ENCODE assay signal across 9 mouse cellular contexts in the genomic region with DNA sequence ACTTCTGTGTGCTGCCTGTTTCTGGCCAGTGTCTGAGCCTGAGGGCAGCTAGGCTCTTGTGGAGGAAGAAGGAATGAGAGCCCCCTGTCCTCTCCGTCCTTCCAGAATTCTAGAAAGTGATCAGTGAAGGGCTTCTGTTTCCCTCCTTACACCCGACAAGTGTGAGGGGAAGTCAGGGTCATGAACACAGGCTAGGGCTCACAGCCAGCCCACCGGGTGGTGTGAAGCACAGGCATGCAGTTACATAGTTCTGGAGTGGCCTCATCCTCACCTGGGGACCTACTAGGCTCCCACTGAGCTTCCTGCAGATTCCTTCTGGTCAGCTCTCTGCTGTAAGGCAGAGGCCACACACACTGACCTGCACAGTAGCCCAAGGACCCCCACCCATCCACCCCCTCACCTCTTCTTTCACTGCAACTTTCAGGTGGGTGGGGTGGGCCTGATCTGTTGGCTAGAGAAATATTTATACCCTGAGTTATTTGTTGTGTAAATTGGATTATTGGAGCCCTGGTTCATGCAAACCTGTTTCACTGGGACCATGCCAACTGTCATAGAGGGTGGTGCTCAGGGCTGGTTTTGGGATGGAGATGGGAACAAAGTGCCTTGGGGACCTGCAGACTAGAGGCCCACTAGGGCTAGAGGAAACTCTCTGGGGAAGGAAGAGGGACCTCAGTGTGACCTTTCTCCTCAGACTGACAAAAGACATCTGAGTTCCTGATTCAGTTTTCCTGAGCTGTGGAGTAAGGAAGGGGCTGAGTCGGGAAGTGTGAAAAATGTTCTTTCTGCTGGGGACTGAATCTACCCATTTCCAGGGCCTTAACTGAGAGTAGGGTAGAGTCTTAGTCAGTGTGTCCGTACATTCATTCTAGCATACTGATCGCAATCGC. TPM values are rescaled to one million over a fixed set of nuclear protein-coding genes. Genes with fewer than 3 reads are reported as not detected.
DNase-seq lines count a peak whose midpoint lies in the region; ATAC-seq and TF ChIP-seq lines count a peak whose summit lies in the region.
"Had no signal": no experiment of that assay in that cellular context is flagged by ENCODE, and none has a peak within 500 bp of the region (broad histone marks: within the 10 kb centered on the region; RNA-seq: fewer than 3 reads in every experiment).

No protein-coding gene starts in this region.

- peak overlapping the region; percentile 63 for H3K27ac ChIP-seq in hindbrain, embryonic 10.5 days
- no peak overlapping the region for H3K27ac ChIP-seq in hindbrain, embryonic 14.5 days
- peak overlapping the region; percentile 84 for H3K27ac ChIP-seq in ES-E14 (ENCODE audit: insufficient read depth, low read depth, low read length, poor library complexity, severe bottlenecking)
- peak overlapping the region; percentile 73 for H3K27ac ChIP-seq in embryonic facial prominence, embryonic 13.5 days
- H3K27ac ChIP-seq in liver, embryonic 13.5 days, result 0 out of 2 replicates have a peak overlapping the region, but pooled peaks have one; percentile 15

- H3K4me3 ChIP-seq in hindbrain, embryonic 10.5 days, result no peak overlapping the region
- no peak overlapping the region for H3K4me3 ChIP-seq in hindbrain, embryonic 14.5 days (replicated peaks; ENCODE audit: low read length)
- no peak overlapping the region for H3K4me3 ChIP-seq in ES-E14 (ENCODE audit: insufficient read depth in 1 of 2, low read depth in 1 of 2, low read length in 2 of 2, poor library complexity in 1 of 2, severe bottlenecking in 1 of 2)
- H3K4me3 ChIP-seq in embryonic facial prominence, embryonic 13.5 days, result no peak overlapping the region
- no peak overlapping the region for H3K4me3 ChIP-seq in liver, embryonic 13.5 days (replicated peaks)

- DNase-seq in hindbrain, embryonic 10.5 days (ENCODE audit: low spot score), result no peak
- no peak for DNase-seq in hindbrain, embryonic 14.5 days (ENCODE audit: low spot score)
- DNase-seq in ES-E14 (ENCODE audit: low read depth, low spot score), result no peak
- DNase-seq in liver, embryonic 13.5 days, result no peak
- no peak for DNase-seq in gastrocnemius, postnatal 25 days
- DNase-seq in layer of hippocampus, adult 9-10 months (ENCODE audit: low spot score), result no peak
- DNase-seq in T-cell, adult 2 months (ENCODE audit: low spot score), result no peak

- no peak overlapping the region; the same call in 1 of the 2 replicates for H3K9ac ChIP-seq in hindbrain, embryonic 14.5 days
- H3K9ac ChIP-seq in ES-E14 (ENCODE audit: insufficient read depth, low read depth, low read length, poor library complexity, severe bottlenecking), result peak overlapping the region; percentile 16; the same call in 1 of the 2 replicates
- no peak overlapping the region for H3K9ac ChIP-seq in embryonic facial prominence, embryonic 13.5 days
- H3K9ac ChIP-seq in liver, embryonic 13.5 days, result no peak overlapping the region

- H3K4me1 ChIP-seq in hindbrain, embryonic 10.5 days (replicated peaks), result peaks cover 97% of the 10 kb centered on the region
- H3K4me1 ChIP-seq in hindbrain, embryonic 14.5 days (replicated peaks; ENCODE audit: control insufficient read depth, insufficient read depth, low read length), result peaks cover 84% of the 10 kb centered on the region
- peaks cover 12 to 70% of the 10 kb centered on the region in 2 experiments for H3K4me1 ChIP-seq in ES-E14 (ENCODE audit: control insufficient read depth in 2 of 2, insufficient read depth in 2 of 2, low read length in 2 of 2, poor library complexity in 1 of 2)
- H3K4me1 ChIP-seq in embryonic facial prominence, embryonic 13.5 days, result peaks cover 91% of the 10 kb centered on the region
- H3K4me1 ChIP-seq in liver, embryonic 13.5 days (replicated peaks), result peaks cover 91% of the 10 kb centered on the region

- peaks cover 39% of the 10 kb centered on the region for H3K36me3 ChIP-seq in hindbrain, embryonic 10.5 days
- peaks cover 49% of the 10 kb centered on the region for H3K36me3 ChIP-seq in hindbrain, embryonic 14.5 days (replicated peaks; ENCODE audit: control insufficient read depth, insufficient read depth)
- peaks cover 52% of the 10 kb centered on the region for H3K36me3 ChIP-seq in ES-E14 (ENCODE audit: control insufficient read depth, insufficient read depth, low read length, poor library complexity, severe bottlenecking)
- peaks cover 57% of the 10 kb centered on the region for H3K36me3 ChIP-seq in embryonic facial prominence, embryonic 13.5 days
- H3K36me3 ChIP-seq in liver, embryonic 13.5 days, result peaks cover 27% of the 10 kb centered on the region

- H3K4me2 ChIP-seq in hindbrain, embryonic 14.5 days (replicated peaks), result no peak overlapping the region
- no peak overlapping the region for H3K4me2 ChIP-seq in embryonic facial prominence, embryonic 13.5 days
- no peak overlapping the region for H3K4me2 ChIP-seq in liver, embryonic 13.5 days

- WGBS in hindbrain, embryonic 10.5 days, result 71% methylated on average over 7 of the region's 7 CpGs
- 72% methylated on average over 7 of the region's 7 CpGs for WGBS in hindbrain, embryonic 14.5 days
- WGBS in embryonic facial prominence, embryonic 13.5 days, result 56% methylated on average over 7 of the region's 7 CpGs
- WGBS in liver, embryonic 13.5 days (ENCODE audit: insufficient replicate concordance), result 59% methylated on average over 7 of the region's 7 CpGs

- no peak for ATAC-seq in hindbrain, embryonic 14.5 days (ENCODE audit: low FRiP score)
- ATAC-seq in embryonic facial prominence, embryonic 13.5 days (ENCODE audit: insufficient number of reproducible peaks, insufficient read depth, low FRiP score, low TSS enrichment, low read depth), result no peak
- no peak for ATAC-seq in liver, embryonic 13.5 days (ENCODE audit: low read depth)

- no peaks in the 10 kb centered on the region for H3K27me3 ChIP-seq in hindbrain, embryonic 10.5 days (ENCODE audit: insufficient read depth, poor library complexity, severe bottlenecking)
- no peaks in the 10 kb centered on the region for H3K27me3 ChIP-seq in hindbrain, embryonic 14.5 days (ENCODE audit: control insufficient read depth, insufficient read depth, low read length)
- H3K27me3 ChIP-seq in embryonic facial prominence, embryonic 13.5 days, result no peaks in the 10 kb centered on the region
- no peaks in the 10 kb centered on the region for H3K27me3 ChIP-seq in liver, embryonic 13.5 days

- no peaks in the 10 kb centered on the region for H3K9me3 ChIP-seq in hindbrain, embryonic 10.5 days
- H3K9me3 ChIP-seq in hindbrain, embryonic 14.5 days (ENCODE audit: control insufficient read depth, low read length), result no peaks in the 10 kb centered on the region
- H3K9me3 ChIP-seq in ES-E14 (ENCODE audit: control insufficient read depth, insufficient read depth, low read depth, low read length), result no peaks in the 10 kb centered on the region
- H3K9me3 ChIP-seq in embryonic facial prominence, embryonic 13.5 days, result no peaks in the 10 kb centered on the region
- H3K9me3 ChIP-seq in liver, embryonic 13.5 days (replicated peaks), result no peaks in the 10 kb centered on the region

- in situ Hi-C loops in ES-E14 (cut with MboI; ENCODE audit: low sequenced_read_pairs in 2 of 2, unreplicated experiment in 2 of 2), result no loop called here

TF ChIP-seq in ES-E14, 5 proteins besides CTCF, POLR2A, EP300 and RAD21 (continues in another document):
- TF ChIP-seq CHD2 (IDR thresholded peaks at IDR 0.05; ENCODE audit: low read depth, low read length) (no peak), ZC3H11A (IDR thresholded peaks at IDR 0.05; ENCODE audit: borderline replicate concordance, low read depth, low read length) (no peak), MAFK (IDR thresholded peaks at IDR 0.05; ENCODE audit: insufficient read depth, low read depth, low read length) (no peak), ZNF384 (IDR thresholded peaks at IDR 0.05; ENCODE audit: low read depth, low read length) (no peak)

RNA-seq across cellular contexts. Expression of gene Lasp1, which starts 10.7 kb away (rescaled TPM):
- polyA plus RNA-seq in hindbrain, embryonic 10.5 days (2016; fragmentation: Nextera tagmentation; extraction: Ambion mirVana), result 77.7 and 90.1 TPM in 2 replicates
- polyA plus RNA-seq in hindbrain, embryonic 14.5 days (2014; fragmentation: Nextera tagmentation; extraction: Ambion mirVana), result 110 and 126 TPM in 2 replicates
- 108 and 147 TPM in 2 replicates for total RNA-seq in ES-E14 (2012; rRNA removed)
- 122 and 131 TPM in 2 replicates for polyA plus RNA-seq in embryonic facial prominence, embryonic 13.5 days (2015; fragmentation: Nextera tagmentation; extraction: Ambion mirVana)
- polyA plus RNA-seq in liver, embryonic 13.5 days (2015; fragmentation: Nextera tagmentation; extraction: Ambion mirVana), result 27.5 and 31.2 TPM in 2 replicates
- total RNA-seq in gastrocnemius, postnatal 25 days (2021), result 10 to 100 TPM; 18.3 to 21.9 TPM

RNA-seq across cellular contexts. Expression of gene Rpl23, which starts 27.2 kb away (rescaled TPM):
- 381 and 439 TPM in 2 replicates for polyA plus RNA-seq in hindbrain, embryonic 10.5 days (2016; fragmentation: Nextera tagmentation; extraction: Ambion mirVana)
- 324 and 419 TPM in 2 replicates for polyA plus RNA-seq in hindbrain, embryonic 14.5 days (2014; fragmentation: Nextera tagmentation; extraction: Ambion mirVana)
- 1,213 and 1,430 TPM in 2 replicates for total RNA-seq in ES-E14 (2012; rRNA removed)
- polyA plus RNA-seq in embryonic facial prominence, embryonic 13.5 days (2015; fragmentation: Nextera tagmentation; extraction: Ambion mirVana), result 596 and 632 TPM in 2 replicates
- polyA plus RNA-seq in liver, embryonic 13.5 days (2015; fragmentation: Nextera tagmentation; extraction: Ambion mirVana), result 436 and 468 TPM in 2 replicates
- total RNA-seq in gastrocnemius, postnatal 25 days (2021), result 100 to 1,000 TPM; 379 to 436 TPM

RNA-seq across cellular contexts. Expression of gene B230217C12Rik, which starts 31.1 kb away (rescaled TPM):
- polyA plus RNA-seq in hindbrain, embryonic 10.5 days (2016; fragmentation: Nextera tagmentation; extraction: Ambion mirVana), result 10.0 and 12.3 TPM in 2 replicates
- 38.2 and 38.8 TPM in 2 replicates for polyA plus RNA-seq in hindbrain, embryonic 14.5 days (2014; fragmentation: Nextera tagmentation; extraction: Ambion mirVana)
- total RNA-seq in ES-E14 (2012; rRNA removed), result 3.0 and 4.1 TPM in 2 replicates
- 10.5 and 11.8 TPM in 2 replicates for polyA plus RNA-seq in embryonic facial prominence, embryonic 13.5 days (2015; fragmentation: Nextera tagmentation; extraction: Ambion mirVana)
- polyA plus RNA-seq in liver, embryonic 13.5 days (2015; fragmentation: Nextera tagmentation; extraction: Ambion mirVana), result 0.85 and 1.3 TPM in 2 replicates
- total RNA-seq in gastrocnemius, postnatal 25 days (2021), result under 1 TPM; 0.48 to 0.67 TPM
- total RNA-seq: monocyte, adult 5-6 weeks had no signal

RNA-seq across cellular contexts. Expression of gene 1700001P01Rik, which starts 33.8 kb away (rescaled TPM):
- 0.37 and 0.80 TPM in 2 replicates for polyA plus RNA-seq in hindbrain, embryonic 10.5 days (2016; fragmentation: Nextera tagmentation; extraction: Ambion mirVana)
- 0.68 TPM in 1 of 2 replicates, not detected in the other for polyA plus RNA-seq in hindbrain, embryonic 14.5 days (2014; fragmentation: Nextera tagmentation; extraction: Ambion mirVana)
- 2.3 TPM in 2 replicates for total RNA-seq in ES-E14 (2012; rRNA removed)
- 0.62 and 0.84 TPM in 2 replicates for polyA plus RNA-seq in embryonic facial prominence, embryonic 13.5 days (2015; fragmentation: Nextera tagmentation; extraction: Ambion mirVana)
- polyA plus RNA-seq in liver, embryonic 13.5 days (2015; fragmentation: Nextera tagmentation; extraction: Ambion mirVana), result 0.19 and 0.22 TPM in 2 replicates
- not detected for total RNA-seq in gastrocnemius, postnatal 25 days (2021)
- total RNA-seq: monocyte, adult 5-6 weeks had no signal

RNA-seq across cellular contexts. Expression of gene Cwc25, which starts 43.1 kb away (rescaled TPM):
- 19.4 and 20.6 TPM in 2 replicates for polyA plus RNA-seq in hindbrain, embryonic 10.5 days (2016; fragmentation: Nextera tagmentation; extraction: Ambion mirVana)
- 8.1 and 11.2 TPM in 2 replicates for polyA plus RNA-seq in hindbrain, embryonic 14.5 days (2014; fragmentation: Nextera tagmentation; extraction: Ambion mirVana)
- total RNA-seq in ES-E14 (2012; rRNA removed), result 14.0 and 18.5 TPM in 2 replicates
- 22.5 and 23.3 TPM in 2 replicates for polyA plus RNA-seq in embryonic facial prominence, embryonic 13.5 days (2015; fragmentation: Nextera tagmentation; extraction: Ambion mirVana)
- polyA plus RNA-seq in liver, embryonic 13.5 days (2015; fragmentation: Nextera tagmentation; extraction: Ambion mirVana), result 7.0 and 7.7 TPM in 2 replicates
- 1 to 10 TPM; 4.9 to 6.4 TPM for total RNA-seq in gastrocnemius, postnatal 25 days (2021)
